ENCODE assay signal across 23 mouse cellular contexts in genomic region chr7:98939194-98939593, GRCm38 (mm10).
DNase-seq lines count a peak whose midpoint lies in the region; ATAC-seq and TF ChIP-seq lines count a peak whose summit lies in the region.
"Had no signal": no experiment of that assay in that cellular context is flagged by ENCODE, and none has a peak within 500 bp of the region (broad histone marks: within the 10 kb centered on the region; RNA-seq: fewer than 3 reads in every experiment).

No protein-coding gene starts in this region.

- DNase-seq in heart, adult 11 months, result peak; percentile 91
- DNase-seq in heart, adult 18-20 months, result no peak
- peak; percentile 33 for DNase-seq in kidney, postnatal 14 days
- no peak for DNase-seq in kidney, adult 2 months
- no peak for DNase-seq in lung, postnatal 36 days
- no peak for DNase-seq in adrenal gland, postnatal 36 days
- DNase-seq: adrenal gland, postnatal 10 days; cerebellum, adult 11 months; cerebellum, postnatal 25 days; heart, postnatal 36 days; liver, embryonic 13.5 days; retina, postnatal 1 day; thymus, adult 18-20 months; thymus, postnatal 4 days had no signal

- TF ChIP-seq CTCF in kidney, adult 2 months (conservative IDR thresholded peaks at IDR 0.05; ENCODE audit: insufficient read depth, insufficient read length, low read depth, low read length), result no peak

- no peaks in the 10 kb centered on the region for H3K27me3 ChIP-seq in kidney, adult 2 months (replicated peaks; ENCODE audit: control insufficient read depth, insufficient read depth, low read length)
- no peaks in the 10 kb centered on the region for H3K27me3 ChIP-seq in lung, embryonic 16.5 days (ENCODE audit: control insufficient read depth, insufficient read depth, low read depth, low read length)
- H3K27me3 ChIP-seq in limb, embryonic 15.5 days, result 0 out of 2 replicates have a peak, but pooled peaks cover 4% of the 10 kb centered on the region
- H3K27me3 ChIP-seq: heart, embryonic 13.5 days; liver, embryonic 13.5 days; midbrain, embryonic 12.5 days; stomach, embryonic 15.5 days had no signal

- H3K4me3 ChIP-seq in kidney, adult 2 months (ENCODE audit: insufficient read depth, low read depth, low read length), result no peak overlapping the region
- no peak overlapping the region for H3K4me3 ChIP-seq in lung, embryonic 16.5 days (ENCODE audit: low read length)
- H3K4me3 ChIP-seq in limb, embryonic 15.5 days, result no peak overlapping the region
- H3K4me3 ChIP-seq: heart, embryonic 13.5 days; liver, embryonic 13.5 days; midbrain, embryonic 12.5 days; stomach, embryonic 15.5 days had no signal

- peak; percentile 93 for ATAC-seq in lung, embryonic 16.5 days (ENCODE audit: low read depth)
- peak; percentile 70; the same call in 1 of the 2 replicates for ATAC-seq in limb, embryonic 15.5 days (ENCODE audit: insufficient number of reproducible peaks, low FRiP score, low TSS enrichment, low read depth)
- ATAC-seq: activated CD4-positive, CD25-positive, alpha-beta regulatory T cell, adult 4 months; hindbrain, embryonic 16.5 days; intestine, postnatal 0 days had no signal

- no peak for TF ChIP-seq POLR2A in kidney, adult 2 months (IDR thresholded peaks at IDR 0.05; ENCODE audit: low read depth, low read length)

- WGBS in kidney, adult 2 months, result 78% methylated on average over 6 of the region's 6 CpGs
- 57% methylated on average over 6 of the region's 6 CpGs for WGBS in lung, embryonic 16.5 days
- 65% methylated on average over 6 of the region's 6 CpGs for WGBS in limb, embryonic 15.5 days

- no peak overlapping the region for H3K27ac ChIP-seq in kidney, adult 2 months (ENCODE audit: insufficient read depth, low read depth, low read length)
- peak overlapping the region; percentile 26; the same call in 1 of the 2 replicates for H3K27ac ChIP-seq in lung, embryonic 16.5 days (ENCODE audit: low read length)
- no peak overlapping the region for H3K27ac ChIP-seq in limb, embryonic 15.5 days
- H3K27ac ChIP-seq: heart, embryonic 13.5 days; liver, embryonic 13.5 days; midbrain, embryonic 12.5 days; stomach, embryonic 15.5 days had no signal

- no peak overlapping the region for H3K4me2 ChIP-seq in lung, embryonic 16.5 days (ENCODE audit: low read depth, low read length)
- H3K4me2 ChIP-seq in limb, embryonic 15.5 days, result no peak overlapping the region
- H3K4me2 ChIP-seq: heart, embryonic 13.5 days; liver, embryonic 13.5 days; midbrain, embryonic 12.5 days; stomach, embryonic 15.5 days had no signal

- H3K4me1 ChIP-seq in kidney, adult 2 months (ENCODE audit: control insufficient read depth, insufficient read depth, low read length), result 0 out of 2 replicates have a peak, but pooled peaks cover 2% of the 10 kb centered on the region
- H3K4me1 ChIP-seq in lung, embryonic 16.5 days (replicated peaks; ENCODE audit: control insufficient read depth, insufficient read depth, low read length), result peaks cover 17% of the 10 kb centered on the region
- peaks cover 31% of the 10 kb centered on the region for H3K4me1 ChIP-seq in limb, embryonic 15.5 days

- no peaks in the 10 kb centered on the region for H3K9me3 ChIP-seq in lung, embryonic 16.5 days (ENCODE audit: control insufficient read depth, low read length)
- H3K9me3 ChIP-seq in limb, embryonic 15.5 days, result no peaks in the 10 kb centered on the region
- H3K9me3 ChIP-seq: G1E; heart, embryonic 13.5 days; liver, embryonic 13.5 days; midbrain, embryonic 12.5 days; stomach, embryonic 15.5 days had no signal

- no peaks in the 10 kb centered on the region; the same call in 1 of the 2 replicates for H3K36me3 ChIP-seq in kidney, adult 2 months (ENCODE audit: control insufficient read depth, insufficient read depth, low read length)
- no peaks in the 10 kb centered on the region for H3K36me3 ChIP-seq in lung, embryonic 16.5 days (ENCODE audit: control insufficient read depth, insufficient read depth, low read length)
- no peaks in the 10 kb centered on the region for H3K36me3 ChIP-seq in limb, embryonic 15.5 days
- H3K36me3 ChIP-seq: heart, embryonic 13.5 days; liver, embryonic 13.5 days; midbrain, embryonic 12.5 days; stomach, embryonic 15.5 days had no signal

- no peak overlapping the region for H3K9ac ChIP-seq in lung, embryonic 16.5 days (ENCODE audit: low read length)
- H3K9ac ChIP-seq in limb, embryonic 15.5 days, result no peak overlapping the region
- H3K9ac ChIP-seq: heart, embryonic 13.5 days; liver, embryonic 13.5 days; midbrain, embryonic 12.5 days; stomach, embryonic 15.5 days had no signal

Comparison
In these comparisons a context has a peak if more than half of its experiments do, and no peak if none do; other contexts are left out.
1. DNase-seq: peak in heart, adult 11 months (single experiment) and kidney, postnatal 14 days (single experiment); none in heart, adult 18-20 months (0 of 2), kidney, adult 2 months (single experiment), lung, postnatal 36 days (single experiment) and adrenal gland, postnatal 36 days (0 of 2).